Mouse (Mus musculus) megakaryocyte progenitor cell, adult 5-6 weeks (primary cell): ENCODE results near the gene Harbi1. TPM values are rescaled to one million over a fixed set of nuclear protein-coding genes. Genes with fewer than 3 reads are reported as not detected.
A peak's percentile ranks its signal among the peaks of the same experiment; 100 is the strongest.

Experiments
- ATAC-seq: replicated peaks from 2 replicates; pipeline ENCODE4 v1.8.0; 2016; ENCODE audit warnings: mild to moderate bottlenecking, moderate TSS enrichment, inconsistent platforms; ENCODE audit not compliant: poor library complexity
- total RNA-seq, 2 experiments: library from RNA; stranded (forward) in 1 of 2; stranded (reverse) in 1 of 2; fragments of 157-497, 149-512 nt in 1 of 2; fragments of 200-1000 nt in 1 of 2; gene quantifications; 2 replicates each; pipeline versions ENCODE4 v1.2.3 to v1.2.4; 2015 to 2017

Harbi1 gene
- total RNA-seq (2015) (4.6 and 7.7 TPM in 2 replicates), total RNA-seq (2017) (20.6 and 24.2 TPM in 2 replicates)

DNA sequence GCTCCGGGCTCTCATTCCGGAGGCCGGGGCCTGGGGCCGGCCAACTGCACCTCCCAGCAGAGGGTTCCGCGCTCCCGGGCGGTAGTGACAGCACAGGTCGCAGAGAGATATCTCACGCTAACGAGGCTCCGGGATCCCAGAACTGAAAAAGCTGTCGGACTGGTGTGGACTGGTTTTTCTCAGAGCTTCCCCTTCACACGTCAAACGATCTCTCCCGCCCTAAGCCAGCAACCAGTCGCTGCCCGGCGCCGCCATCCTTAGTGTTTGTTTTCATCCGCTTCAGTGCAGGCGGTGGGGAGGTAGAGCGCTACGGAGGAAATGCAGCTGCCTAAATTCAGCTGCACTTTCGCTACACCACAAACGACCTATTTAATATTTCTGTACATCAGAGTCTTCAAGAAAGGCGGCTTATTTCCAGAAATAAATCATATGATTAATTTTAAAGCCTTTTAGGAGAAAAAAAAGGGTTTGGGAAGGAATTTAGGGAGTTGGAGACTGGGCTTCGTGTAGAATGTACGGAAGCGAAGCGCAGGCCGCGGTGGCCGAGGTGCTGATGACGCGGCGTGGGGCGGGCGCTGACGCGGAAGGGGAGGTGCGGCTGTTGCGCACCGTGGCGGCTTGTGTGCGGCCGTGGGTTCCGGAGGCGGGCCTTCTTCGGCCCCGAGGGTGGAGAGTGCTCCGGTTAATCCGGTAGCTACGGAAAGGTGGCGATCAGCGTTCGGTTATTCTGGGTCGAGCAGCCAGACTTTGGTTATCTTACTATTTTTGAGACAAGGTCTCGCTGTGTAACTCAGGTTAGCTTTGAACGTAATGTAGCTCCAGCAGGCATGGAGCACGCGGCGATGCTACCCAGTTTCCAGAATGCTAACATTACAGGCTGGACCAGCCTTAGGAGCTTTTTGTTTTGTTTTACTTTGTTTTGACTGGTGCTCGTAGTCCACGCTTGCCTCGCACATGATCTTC is at the start of gene Harbi1, which contains the start of gene Atg13:
Gene Harbi1 (plus strand): TSS at position 581 of the 963 bp plus-strand sequence.
Gene Atg13 (minus strand): TSS at position 305 of the 963 bp plus-strand sequence.
- peak; percentile 96 for ATAC-seq

DNA sequence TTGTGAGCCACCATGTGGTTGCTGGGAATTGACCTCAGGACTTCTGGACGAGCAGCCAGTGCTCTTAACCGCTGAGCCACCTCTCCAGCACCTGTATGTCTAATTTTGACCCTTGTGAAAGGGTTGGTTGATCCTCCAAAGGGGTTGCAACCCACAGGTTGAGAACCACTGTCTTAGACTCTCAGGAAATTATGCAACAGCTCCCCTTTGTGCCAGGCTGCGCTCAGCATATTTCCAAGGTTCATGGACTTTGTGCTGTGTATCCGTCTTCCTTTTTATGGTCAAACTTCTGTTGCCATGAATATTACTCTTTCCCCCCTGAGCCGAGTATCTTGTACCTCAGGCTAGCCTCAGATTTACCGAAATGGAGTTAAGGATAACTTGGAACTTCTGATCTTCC is 49.7 kb upstream of the Harbi1 start:
- peak; percentile 29; the same call in 1 of the 2 replicates for ATAC-seq

DNA sequence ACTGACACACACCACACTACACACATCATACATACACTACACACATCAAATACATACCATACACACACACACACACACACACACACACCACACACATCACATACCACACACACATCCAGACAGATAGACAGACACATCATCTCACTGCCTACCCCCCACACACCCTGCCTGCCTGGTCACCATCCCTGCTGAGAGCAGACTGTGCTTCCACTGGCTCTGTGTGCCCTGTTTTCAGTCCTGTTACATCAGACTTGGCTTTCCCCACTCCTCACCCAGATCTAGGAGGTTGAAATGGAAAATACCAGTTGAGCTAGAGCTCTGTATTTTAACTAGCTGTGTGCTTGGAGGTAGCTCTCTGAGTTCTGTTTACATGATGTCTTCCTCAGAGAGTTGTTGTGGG is 45.9 kb upstream of the Harbi1 start:
- no peak for ATAC-seq

DNA sequence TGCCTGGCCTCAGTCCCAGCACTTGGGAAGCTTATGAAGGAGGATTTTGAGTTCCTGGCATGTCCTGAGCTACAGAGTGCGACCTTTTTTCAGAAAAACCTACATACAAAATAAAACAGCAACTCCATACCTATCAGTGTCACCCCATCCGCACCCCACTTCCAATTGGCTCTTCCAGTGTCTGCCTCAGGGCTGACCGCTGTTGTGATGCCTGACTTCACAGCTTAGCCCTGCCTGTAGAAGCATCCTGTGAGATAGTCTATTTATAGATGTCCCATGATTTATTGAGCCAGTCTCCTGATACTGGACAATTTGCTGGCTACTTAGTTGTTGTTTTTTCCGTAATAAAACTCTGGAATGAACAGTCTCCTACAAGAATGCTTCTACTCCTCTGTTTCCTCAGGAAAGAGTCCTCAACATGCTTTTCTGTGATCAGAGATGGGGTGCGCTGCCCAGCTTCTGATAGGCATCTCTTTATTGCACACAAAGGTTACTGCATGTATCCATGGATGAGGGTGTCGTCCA is 44.2 kb upstream of the Harbi1 start:
- no peak for ATAC-seq

DNA sequence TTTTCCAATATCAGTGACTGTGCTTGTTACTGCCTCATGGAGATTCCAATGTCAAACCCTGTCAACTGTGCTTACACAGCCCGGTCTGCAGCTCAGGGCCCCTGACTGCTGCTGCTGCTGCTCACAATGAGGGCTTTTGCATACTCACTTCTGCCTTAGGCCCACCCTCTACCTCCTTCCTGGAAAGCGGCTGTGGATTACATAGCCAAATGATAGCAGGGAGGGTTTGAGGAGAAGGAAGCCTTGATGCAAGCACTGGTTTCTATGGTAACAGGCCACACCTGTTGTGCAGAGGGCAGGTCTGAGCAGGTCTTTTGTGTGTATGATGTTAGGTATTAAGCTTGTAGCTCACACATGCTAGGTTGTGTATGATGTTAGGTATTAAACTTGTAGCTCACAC is 42.9 kb upstream of the Harbi1 start:
- ATAC-seq, result no peak

DNA sequence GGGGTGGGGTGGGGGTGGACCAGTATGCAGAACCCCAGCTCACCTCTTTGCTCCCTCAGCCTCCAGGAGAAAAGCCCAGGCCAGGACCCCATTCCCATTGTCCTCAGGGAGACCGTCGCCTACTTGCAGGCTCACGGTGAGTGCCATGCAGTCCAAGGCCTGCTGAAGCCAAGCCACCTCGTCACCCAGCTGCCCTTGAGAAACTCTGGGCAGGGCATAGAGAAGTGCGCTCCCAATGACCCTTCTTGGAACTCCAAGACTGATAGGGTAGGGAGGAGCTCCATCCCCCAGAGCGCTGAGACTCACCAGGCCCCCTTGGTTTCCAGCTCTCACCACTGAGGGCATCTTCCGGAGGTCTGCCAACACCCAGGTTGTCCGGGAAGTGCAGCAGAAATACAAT is 41.3 kb upstream of the Harbi1 start:
- no peak for ATAC-seq

DNA sequence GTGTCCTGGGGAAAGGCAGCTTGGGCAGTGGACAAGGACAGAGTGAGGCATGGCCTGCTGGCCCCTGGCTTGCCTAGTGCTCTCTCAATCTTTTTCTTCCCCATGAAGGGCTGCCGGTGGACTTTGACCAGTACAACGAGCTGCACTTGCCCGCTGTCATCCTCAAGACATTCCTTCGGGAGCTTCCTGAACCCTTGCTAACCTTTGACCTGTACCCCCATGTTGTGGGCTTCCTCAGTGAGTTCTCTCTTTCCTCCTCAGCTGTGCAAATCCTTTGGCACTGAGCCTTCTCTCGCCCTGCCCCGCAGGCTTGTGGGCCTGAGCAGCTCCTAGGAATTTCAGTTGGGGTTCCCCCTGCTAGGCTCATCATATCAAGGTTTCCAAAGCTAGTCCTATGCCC is 40.6 kb upstream of the Harbi1 start:
- ATAC-seq, result no peak

DNA sequence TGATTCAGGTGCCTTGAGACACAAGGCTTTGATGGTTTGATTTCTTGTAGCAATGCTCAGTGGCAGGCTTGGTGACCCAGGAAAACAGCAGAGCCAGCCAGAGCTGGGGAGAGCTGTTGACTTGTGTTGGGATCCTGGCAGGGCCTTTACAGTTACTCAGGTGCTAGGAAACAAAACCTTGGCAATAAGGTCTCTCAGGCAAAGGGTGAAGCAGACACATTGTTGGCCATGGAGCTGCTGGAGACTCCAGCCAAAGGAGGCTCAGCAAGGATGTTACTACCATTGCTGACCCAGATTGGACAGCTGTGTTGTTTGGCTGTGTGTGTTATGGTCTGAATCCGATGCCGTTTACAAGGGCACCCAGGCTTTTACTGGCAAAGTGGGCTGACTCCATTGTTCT is 37.1 kb upstream of the Harbi1 start:
- ATAC-seq, result no peak

DNA sequence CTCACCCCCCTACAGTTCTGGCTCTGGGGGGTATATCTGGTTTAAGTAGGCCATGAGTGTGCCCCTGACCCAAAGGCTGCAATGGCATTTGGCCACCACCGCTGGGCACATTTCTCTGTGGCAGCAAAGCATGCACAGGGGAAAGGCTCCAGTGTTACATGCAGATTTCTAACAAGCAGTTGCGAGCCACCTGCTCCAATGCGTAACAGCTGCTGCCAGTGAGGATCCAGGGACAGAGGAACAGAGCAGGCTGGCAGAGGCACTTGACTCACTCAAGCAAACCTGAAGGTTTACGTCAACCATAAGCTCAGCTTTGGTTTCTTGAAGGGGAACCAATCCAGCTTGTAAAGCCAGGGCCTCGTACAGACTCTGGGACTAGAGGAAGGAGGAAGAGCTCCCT is 35.8 kb upstream of the Harbi1 start:
- ATAC-seq, result no peak

DNA sequence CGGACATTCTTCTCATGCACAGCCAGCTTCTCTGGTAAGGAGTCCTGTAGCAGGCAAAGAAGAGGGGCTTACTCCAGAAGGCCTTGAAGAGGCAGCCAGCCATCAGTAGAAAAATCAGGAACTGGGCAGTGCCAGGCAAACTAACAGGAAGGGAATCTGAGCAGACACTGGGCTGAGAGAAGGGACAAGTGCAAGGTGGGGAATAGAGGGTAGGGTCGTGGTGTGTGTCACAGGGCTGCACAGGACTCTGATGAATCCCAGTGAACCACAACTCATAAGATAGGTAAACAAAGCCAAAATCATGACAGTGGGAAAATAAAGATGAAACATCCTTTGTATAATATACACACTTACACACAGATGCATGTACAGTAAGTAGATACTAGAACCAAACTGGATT is 34.2 kb upstream of the Harbi1 start:
- ATAC-seq, result no peak

DNA sequence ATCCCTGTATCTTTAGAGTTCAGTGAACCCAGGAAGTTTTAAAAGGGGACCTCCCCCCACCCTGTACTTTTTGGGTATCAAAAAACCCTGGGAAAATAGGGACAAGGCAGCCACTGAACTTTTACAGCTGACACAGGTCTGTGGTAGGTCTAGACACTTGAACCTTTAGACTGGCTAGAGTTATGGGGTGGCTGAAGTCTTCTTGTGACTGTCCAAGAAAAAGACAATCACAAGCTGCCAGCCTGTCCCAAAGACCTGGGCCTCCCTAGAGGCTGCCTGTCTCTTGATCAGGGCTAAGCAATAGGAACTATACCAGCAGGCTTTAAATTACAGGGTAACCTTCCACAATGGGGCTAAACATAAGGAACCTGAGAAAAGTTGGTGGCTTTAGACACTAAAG is 33.7 kb upstream of the Harbi1 start:
- ATAC-seq, result no peak

DNA sequence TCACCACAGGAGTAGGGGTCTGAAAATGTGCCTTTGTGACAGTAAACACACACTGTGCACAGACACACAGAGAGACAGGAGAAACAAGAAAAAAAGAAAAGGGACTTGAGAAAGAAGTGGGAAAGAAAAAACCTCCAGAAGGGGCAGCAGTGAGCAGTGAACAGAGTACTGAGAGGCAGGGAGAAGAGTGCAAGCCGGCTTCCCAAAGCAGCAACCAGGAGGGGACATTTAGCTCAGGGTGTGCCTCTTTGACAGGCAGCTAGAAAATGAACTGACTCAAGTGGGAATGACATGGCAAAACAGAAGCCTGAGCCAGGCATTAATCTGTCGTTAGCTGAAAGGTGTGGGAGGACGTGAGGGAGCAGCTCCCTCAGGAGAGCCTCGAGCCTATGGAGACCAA is 27.8 kb upstream of the Harbi1 start:
- peak; percentile 94 for ATAC-seq

DNA sequence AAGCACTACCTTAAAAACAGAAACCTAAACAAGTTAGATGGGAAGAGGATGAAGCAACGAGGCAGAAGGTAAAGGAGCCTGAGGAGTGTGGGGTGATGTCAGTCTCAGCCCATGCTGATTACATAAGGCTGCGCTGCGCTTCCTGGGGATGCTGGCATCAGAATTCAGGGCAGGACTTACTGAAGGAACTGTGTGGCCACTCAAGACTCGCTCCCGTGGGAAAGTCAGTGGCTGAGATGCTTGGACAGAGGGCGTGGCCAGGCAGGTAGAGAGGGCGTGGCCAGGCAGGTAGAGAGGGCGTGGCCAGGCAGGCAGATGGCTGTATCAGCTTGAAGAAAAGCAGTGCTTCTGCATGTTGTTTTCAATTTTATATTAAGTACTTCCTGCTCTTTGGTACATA is 26.7 kb upstream of the Harbi1 start:
- no peak for ATAC-seq

DNA sequence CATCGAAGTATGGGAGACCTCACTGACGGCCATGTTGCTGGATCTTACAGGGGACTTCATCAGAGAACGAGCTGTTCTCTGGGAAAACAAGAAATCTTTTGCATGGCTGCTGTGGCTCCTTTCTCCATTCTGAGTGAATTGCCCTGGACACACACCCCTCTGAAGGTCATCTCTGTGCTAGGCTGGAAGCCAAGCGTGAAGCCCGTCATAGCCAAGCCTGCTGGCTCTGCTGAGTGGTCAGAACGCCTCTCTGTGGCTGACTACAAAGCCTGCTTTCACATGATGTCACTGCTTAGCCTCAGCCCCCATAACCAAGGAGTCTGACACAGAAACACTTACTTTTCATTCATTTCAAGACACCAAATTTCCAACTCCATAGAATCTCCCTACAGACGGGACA is 21.2 kb upstream of the Harbi1 start:
- ATAC-seq, result no peak

DNA sequence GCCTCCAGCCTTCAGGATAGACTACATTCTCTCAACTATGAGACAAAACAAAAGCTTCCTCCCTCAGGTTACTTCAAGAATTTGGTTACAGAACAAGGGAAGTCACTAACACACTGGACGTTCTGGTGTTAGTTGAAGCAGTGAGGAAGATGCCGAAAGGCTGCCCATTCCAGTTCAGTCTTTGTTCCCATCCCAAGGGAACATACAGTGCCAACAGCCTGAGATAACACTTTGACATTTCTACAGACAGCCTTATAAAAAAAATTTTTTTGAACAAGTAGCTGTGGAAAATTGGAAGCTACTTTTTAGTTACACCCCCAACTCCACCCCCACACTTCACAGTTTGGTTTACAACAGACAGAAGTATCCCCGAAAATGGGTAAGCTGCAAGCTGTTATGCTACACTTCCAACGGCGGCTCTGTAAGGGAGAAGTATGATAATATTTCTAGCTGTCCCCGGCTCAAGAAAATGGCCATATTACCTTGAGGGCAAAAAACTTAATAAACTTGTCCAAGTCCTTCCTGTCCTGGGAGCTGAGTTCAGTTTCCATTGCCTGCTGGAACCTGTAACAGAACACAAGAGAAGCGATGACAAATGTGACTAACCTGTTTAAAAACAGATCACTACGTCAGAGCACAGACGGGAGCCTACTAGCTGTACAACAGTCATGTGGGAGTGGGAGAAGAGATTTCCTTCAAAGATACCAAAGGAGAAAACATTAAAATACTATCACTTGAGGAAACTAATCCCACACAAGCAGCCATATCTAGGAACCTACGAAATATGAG is 15.0 kb upstream of the Harbi1 start:
- no peak for ATAC-seq

DNA sequence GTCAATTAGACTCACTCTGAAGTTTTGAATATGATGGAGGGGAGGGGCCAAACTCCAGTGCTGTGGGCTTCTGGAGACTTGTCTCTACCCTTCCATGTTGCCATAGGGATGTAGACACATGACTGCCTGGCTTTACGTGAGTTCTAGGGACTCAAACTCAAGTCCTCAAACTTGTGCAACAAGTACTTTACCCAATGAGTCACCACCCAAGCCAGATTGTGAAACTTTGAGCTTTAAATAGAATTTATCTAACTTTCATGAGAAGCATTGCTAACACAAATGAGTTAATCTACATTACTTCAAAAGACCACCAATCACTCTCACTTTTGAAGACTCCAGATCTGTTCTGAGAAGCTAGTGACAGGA is 14.4 kb upstream of the Harbi1 start:
- ATAC-seq, result peak; percentile 95

DNA sequence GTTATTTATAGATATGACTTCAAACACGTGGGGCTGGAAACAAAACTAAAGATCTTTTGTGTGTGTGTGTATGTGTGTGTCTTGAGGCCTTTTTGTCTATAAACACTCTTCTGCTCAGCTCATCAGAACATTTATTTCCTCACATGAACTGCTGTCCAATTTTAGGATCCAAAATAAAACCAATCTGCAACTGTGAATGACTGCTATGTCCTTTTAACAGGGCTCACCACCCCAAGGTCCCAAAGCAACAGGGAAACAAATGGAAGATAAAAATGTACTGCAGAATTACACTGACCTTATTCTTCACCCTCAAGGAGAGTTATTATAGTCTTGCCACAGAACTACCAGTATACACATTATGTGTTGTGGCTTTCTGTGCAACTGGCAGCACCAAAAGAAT is 11.4 kb upstream of the Harbi1 start:
- ATAC-seq, result no peak

DNA sequence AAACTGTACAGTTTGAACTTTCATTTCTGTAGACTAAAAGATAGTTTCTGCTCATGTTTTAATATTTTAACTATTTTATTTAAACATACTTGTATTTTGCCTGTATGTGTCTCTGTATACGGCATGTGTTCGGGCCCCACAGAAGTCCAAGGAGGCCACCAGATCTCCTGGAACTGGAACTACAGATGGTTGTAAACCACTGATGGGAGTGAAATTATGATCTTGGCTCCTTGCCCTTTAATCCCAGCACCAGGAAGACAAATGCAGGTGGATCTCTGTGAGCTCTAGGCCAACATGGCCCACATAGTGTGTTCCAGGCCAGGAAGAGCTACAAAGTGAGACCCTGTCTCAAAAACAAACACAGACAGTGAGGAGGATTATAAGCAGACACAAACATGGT is 9.3 kb upstream of the Harbi1 start:
- ATAC-seq, result no peak

DNA sequence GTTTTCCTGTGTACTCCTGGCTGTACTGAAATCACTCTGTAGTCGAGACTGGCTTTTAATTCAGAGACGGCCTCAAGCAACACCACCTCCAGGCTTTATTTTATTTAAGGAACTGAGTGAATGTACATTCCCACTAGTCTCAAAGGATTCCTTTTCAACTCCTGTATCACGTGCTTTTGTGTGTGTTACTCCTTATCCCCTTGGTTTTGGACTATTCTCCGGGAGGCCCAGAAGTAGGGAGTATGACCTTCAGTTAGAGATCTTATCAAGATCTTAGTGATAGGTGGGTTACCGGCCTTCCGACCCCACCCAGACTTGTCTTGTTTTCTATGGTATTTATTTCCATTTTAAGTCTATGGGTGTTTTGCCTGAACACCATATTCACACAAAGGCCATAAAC is 4.9 kb upstream of the Harbi1 start:
- ATAC-seq, result no peak

DNA sequence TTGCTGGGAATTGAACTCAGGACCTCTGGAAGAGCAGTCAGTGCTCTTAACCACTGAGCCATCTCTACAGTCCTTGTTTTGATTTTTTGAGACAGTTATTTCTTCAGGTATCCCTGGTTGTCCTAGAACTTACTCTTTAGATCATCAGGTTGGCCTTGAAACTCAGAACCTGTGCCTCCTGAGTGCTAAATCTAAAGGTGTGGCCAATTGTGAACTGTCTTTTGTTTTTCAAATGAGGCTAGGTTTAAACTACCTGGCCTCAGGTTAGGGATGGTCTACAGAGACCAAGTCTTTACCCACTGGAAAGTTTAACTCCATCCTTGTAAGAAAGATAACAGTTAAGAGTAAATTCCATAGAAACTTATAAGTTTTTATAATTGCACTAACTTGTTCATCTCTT is 4.2 kb upstream of the Harbi1 start:
- ATAC-seq, result no peak

DNA sequence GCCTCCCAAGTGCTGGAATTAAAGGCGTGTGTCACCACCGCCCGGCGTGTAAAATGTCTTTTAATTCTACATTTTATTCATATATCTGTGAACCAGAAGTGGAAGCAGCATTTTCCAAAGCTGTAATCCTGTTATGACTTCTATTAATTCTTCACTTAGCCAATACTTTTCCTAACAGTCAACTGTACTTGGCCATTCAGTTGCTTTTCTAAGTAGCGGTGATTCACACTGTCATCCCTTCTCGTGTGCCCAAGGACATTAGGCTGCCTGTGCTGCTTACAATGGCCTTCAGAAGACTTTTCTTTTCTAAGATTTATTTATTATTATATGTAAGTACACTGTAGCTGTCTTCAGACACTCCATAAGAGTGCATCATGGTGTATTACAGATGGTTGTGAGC is 2.3 kb upstream of the Harbi1 start:
- ATAC-seq, result no peak
